Mouse (Mus musculus) cerebellum, adult 2 months (tissue): ENCODE data around the gene Tcta.

Experiments
- CTCF ChIP-seq: fragments of 200-500 bp; IDR thresholded peaks from 2 replicates; pipeline ENCODE4 v1.5.1; 2011; ENCODE audit warnings: low read depth, mild to moderate bottlenecking, control low read depth, low read length, moderate library complexity, borderline replicate concordance; ENCODE audit not compliant: insufficient read depth
- POLR2A ChIP-seq: fragments of 200-500 bp; IDR thresholded peaks from 2 replicates; pipeline ENCODE4 v1.6.1; 2011; ENCODE audit warnings: low read length, control low read depth, borderline replicate concordance; ENCODE audit not compliant: insufficient read depth

DNA sequence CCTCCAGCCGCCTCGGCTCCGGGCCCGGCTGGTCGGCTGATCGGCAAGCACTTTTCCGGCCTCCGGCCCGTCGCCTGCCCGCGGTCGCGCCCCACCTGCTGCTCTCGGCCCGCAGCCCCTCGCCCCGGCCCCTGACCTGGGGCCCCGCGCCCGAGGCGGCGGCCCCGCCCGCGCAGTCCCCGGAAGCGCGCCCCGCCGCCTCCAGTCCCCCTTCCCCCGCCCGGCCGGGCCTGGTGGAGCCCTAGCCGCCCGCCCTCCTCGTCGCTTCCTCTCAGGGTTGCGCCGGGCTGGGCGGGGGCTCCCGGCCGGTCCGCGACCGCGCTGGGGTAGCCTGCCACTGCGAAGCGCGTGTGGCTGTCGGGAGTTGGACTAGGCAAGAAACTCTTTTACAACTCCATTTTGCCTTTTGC, 616 bp upstream of the Tcta start:
- TF ChIP-seq CTCF (no peak), POLR2A (no peak)
